Mouse (Mus musculus) testis, adult 2 months (tissue): ENCODE measurements around the gene Tacc3. TPM values are rescaled to one million over a fixed set of nuclear protein-coding genes. Genes with fewer than 3 reads are reported as not detected.
A peak's percentile ranks its signal among the peaks of the same experiment; 100 is the strongest.

Experiments
- H3K27ac ChIP-seq: fragments of 200-500 bp; 2 replicates; pipeline ENCODE4 v1.5.1; 2012; ENCODE audit warnings: low read depth, low read length; ENCODE audit not compliant: control insufficient read depth, insufficient read depth
- H3K27me3 ChIP-seq: fragments of 200-500 bp; 2 replicates; pipeline ENCODE4 v1.6.1; 2012; ENCODE audit warnings: mild to moderate bottlenecking, low read length, moderate library complexity; ENCODE audit not compliant: control insufficient read depth, insufficient read depth
- H3K36me3 ChIP-seq: fragments of 200-500 bp; 2 replicates; pipeline ENCODE4 v1.6.1; 2012; ENCODE audit warnings: mild to moderate bottlenecking, low read length; ENCODE audit not compliant: control insufficient read depth, insufficient read depth
- H3K4me1 ChIP-seq: fragments of 200-500 bp; 2 replicates; pipeline ENCODE4 v1.6.1; 2012; ENCODE audit warnings: low read length; ENCODE audit not compliant: control insufficient read depth, insufficient read depth
- H3K4me3 ChIP-seq: fragments of 200-500 bp; 2 replicates; pipeline ENCODE4 v1.5.1; 2012; ENCODE audit warnings: low read depth, mild to moderate bottlenecking, low read length, moderate library complexity, mixed read lengths; ENCODE audit not compliant: control insufficient read depth
- CTCF ChIP-seq: fragments of 200-500 bp; IDR thresholded peaks from 2 replicates; pipeline ENCODE4 v1.5.1; 2012; ENCODE audit warnings: low read depth, mild to moderate bottlenecking, inconsistent platforms, low read length, moderate library complexity; ENCODE audit not compliant: control insufficient read depth, insufficient read depth, insufficient replicate concordance
- POLR2A ChIP-seq: fragments of 200-500 bp; IDR thresholded peaks from 2 replicates; pipeline ENCODE4 v1.6.1; 2012; ENCODE audit warnings: low read depth, mild to moderate bottlenecking, inconsistent platforms, low read length, moderate library complexity; ENCODE audit not compliant: control insufficient read depth
- polyA plus RNA-seq: library from polyadenylated mRNA; depleted of rRNA; stranded (reverse); fragments of >200 nt; gene quantifications from 2 replicates; pipeline ENCODE4 v1.2.3, GENCODE M21; 2012

The Tacc3 gene
- polyA plus RNA-seq, 1 experiment = 42.8 TPM

DNA sequence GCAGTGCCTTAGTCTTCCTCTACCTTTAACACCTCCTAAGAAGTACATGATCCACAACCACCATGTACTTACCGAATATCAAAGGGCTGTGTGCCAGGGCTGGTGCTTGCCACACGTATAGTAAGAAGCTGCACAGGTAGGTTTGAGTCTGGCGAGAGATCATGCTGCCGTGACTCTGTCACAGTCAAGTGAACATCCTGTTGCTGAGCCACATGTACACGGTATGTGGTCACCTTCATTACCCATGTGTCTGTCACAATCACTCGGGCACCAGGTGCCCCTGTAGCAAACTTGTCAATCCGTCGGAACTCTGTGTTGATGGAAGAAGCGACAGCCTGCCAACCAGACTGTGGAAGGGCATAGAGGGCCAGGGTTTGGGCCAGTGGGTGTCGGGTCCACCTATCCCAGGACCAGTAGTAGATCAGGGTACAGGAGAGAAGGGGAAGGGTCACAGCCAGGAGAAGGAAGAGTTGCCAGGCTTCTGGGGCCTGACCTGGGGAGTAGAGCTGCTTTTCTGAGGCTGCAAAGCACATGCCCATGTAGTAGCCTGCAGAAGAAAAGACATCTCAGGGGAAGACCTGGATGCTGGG, 2.6 kb upstream of the Tacc3 start:
- Histone ChIP-seq H3K4me1 (peaks cover 10% of the 10 kb centered on the region), H3K27me3 (no peaks in the 10 kb centered on the region), H3K27ac (no peak overlapping the region), H3K36me3 (no peaks in the 10 kb centered on the region; the same call in none of the 2 replicates), H3K4me3 (peak overlapping the region; percentile 18)
- no peak for TF ChIP-seq CTCF
- TF ChIP-seq POLR2A = no peak

DNA sequence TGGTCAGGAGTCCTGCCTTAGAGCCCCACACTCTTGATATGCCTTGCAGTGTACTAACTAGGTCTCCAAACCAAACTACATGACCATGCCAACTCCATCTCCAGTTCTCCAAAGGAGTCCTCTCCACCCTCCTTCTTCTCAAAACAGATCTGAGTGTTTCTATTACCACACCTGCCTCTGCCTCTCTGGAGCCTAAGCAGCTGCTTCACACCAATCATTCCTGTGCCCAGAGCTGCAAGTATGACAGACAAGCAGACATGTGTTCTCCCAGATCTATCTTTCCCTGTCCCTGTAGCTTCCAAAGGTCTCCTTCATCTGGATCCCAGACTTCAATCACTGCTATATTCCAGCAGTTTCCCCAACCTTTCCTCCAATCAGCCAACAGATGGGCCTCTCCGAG, 1.2 kb upstream of the Tacc3 start:
- peaks cover 10% of the 10 kb centered on the region for H3K4me1 ChIP-seq
- peak overlapping the region; percentile 94 for H3K4me3 ChIP-seq
- peaks cover 4% of the 10 kb centered on the region for H3K36me3 ChIP-seq
- TF ChIP-seq POLR2A (no peak), CTCF (no peak)
- peak overlapping the region; percentile 99 for H3K27ac ChIP-seq
- no peaks in the 10 kb centered on the region for H3K27me3 ChIP-seq

DNA sequence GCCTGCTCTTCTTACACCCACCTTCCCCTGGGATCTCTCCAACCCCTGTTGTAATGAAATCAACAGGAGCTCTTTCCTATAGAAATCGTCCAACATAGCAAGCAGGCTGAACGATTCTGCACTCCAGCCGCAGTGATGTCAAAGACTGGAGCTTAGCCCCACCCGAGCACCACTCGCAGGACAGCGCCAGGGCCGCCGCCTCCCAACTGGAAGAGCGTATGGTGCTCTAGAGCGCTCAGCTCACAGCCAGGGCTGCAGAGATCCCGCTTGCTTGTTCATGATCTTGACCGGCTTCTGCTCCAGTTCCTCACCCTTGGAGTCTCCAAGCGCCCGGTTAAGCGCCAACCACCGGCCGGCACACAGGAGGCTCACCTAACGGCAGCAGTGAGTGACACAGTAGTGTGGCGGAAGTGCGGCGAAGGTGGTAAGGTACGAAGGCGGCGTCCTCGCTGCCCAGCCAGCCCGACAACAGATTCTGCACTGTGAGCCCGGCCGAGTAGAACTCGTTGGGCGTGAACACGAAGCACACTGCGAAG, 609 bp upstream of the Tacc3 start:
- Histone ChIP-seq H3K4me1 (peaks cover 10% of the 10 kb centered on the region), H3K27me3 (no peaks in the 10 kb centered on the region), H3K36me3 (peaks cover 4% of the 10 kb centered on the region), H3K4me3 (peak overlapping the region; percentile 94), H3K27ac (peak overlapping the region; percentile 99)
- TF ChIP-seq CTCF = no peak
- TF ChIP-seq POLR2A = no peak

DNA sequence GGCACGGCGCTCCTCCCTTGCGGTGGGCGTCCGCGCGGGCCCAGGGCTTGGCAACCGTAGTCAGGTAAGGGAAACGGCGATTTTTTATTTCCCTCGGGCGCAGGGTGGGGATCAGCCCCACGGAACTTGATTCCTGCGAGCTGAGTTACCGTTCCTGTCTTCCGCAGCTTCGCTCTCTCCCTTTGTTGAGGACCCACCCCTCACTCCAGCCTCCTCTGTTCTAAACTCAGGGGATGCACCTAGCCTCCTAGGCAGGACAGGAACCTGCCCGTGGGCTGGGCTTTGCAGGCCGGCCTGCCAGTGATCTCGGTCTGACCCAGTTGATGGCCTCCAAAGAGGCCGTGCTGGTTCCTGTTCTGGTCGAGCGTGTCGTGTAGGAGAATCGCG, 729 bp downstream of the Tacc3 start:
- H3K27me3 ChIP-seq = no peaks in the 10 kb centered on the region
- H3K36me3 ChIP-seq = peaks cover 8% of the 10 kb centered on the region
- TF ChIP-seq CTCF = no peak
- TF ChIP-seq POLR2A = no peak

DNA sequence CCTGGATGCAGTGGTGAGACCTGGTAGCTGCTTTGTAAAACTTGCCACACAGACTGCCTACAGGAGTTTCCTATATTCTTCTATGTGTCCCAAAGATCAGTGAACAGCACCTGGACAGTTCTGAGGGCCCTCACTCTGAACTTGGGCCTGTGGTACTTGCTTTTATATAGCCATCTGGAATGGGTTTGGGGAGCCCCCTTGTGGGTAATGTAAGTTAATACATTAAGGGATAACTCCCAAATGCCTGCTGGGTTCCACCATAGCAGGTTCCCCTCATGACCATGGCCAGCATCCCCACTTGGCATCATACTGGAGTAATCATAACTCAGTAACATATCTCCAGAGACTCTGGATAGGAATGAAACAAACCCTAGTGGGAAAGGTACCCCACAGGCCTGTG, 10.3 kb downstream of the Tacc3 start:
- H3K4me3 ChIP-seq = no peak overlapping the region
- TF ChIP-seq POLR2A (no peak), CTCF (no peak)
- H3K36me3 ChIP-seq = peaks cover 9% of the 10 kb centered on the region
- H3K27ac ChIP-seq = no peak overlapping the region
- H3K4me1 ChIP-seq = no peaks in the 10 kb centered on the region
- no peaks in the 10 kb centered on the region for H3K27me3 ChIP-seq

More for the DNA sequence above, 729 bp downstream of the Tacc3 start:
- Histone ChIP-seq H3K4me3 (peak overlapping the region; percentile 94), H3K4me1 (peaks cover 7% of the 10 kb centered on the region), H3K27ac (peak overlapping the region; percentile 99)

DNA sequence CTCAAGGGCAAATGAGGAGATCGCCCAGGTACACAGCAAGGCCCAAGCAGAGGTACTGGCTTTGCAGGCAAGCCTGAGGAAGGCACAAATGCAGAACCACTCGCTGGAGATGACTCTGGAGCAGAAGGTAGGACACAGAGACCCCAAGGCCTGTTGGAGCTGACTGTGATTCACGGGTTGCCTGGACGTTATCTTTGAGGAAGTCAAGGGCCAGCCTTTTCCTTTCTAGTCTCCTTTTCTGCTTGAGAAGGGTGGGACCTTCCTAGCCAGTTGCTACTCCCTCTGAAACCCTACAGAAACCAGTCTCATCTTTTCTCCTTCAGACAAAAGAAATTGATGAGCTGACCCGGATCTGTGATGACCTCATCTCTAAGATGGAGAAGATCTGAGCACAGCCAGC, 13.7 kb downstream of the Tacc3 start:
- Histone ChIP-seq H3K36me3 (peaks cover 8% of the 10 kb centered on the region), H3K4me1 (no peaks in the 10 kb centered on the region), H3K27me3 (no peaks in the 10 kb centered on the region), H3K27ac (no peak overlapping the region), H3K4me3 (no peak overlapping the region)
- no peak for TF ChIP-seq POLR2A
- no peak for TF ChIP-seq CTCF

DNA sequence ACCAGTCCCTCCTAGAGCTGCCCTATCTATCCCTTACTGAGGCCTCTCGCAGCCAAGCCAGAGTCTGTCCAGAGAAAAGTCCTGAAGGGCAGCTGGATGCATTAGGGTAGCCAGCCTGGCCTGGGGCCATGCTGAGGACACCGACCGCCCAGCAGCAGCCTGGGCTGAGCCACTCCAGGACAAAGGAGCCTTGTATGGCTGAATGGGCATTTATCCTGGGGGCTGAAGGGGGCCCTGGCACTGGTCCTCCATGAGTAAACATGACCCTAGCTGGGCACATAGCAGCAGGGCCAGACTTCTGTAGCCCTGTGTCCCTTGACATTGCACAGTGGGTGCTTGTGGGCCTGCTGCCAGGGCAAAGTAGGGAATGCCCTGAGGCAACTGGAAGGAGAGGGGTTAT, 16.5 kb downstream of the Tacc3 start:
- no peaks in the 10 kb centered on the region for H3K27me3 ChIP-seq
- no peak overlapping the region for H3K27ac ChIP-seq
- TF ChIP-seq POLR2A = no peak
- TF ChIP-seq CTCF = no peak
- H3K36me3 ChIP-seq = peaks cover 4% of the 10 kb centered on the region
- no peaks in the 10 kb centered on the region for H3K4me1 ChIP-seq
- H3K4me3 ChIP-seq = no peak overlapping the region

DNA sequence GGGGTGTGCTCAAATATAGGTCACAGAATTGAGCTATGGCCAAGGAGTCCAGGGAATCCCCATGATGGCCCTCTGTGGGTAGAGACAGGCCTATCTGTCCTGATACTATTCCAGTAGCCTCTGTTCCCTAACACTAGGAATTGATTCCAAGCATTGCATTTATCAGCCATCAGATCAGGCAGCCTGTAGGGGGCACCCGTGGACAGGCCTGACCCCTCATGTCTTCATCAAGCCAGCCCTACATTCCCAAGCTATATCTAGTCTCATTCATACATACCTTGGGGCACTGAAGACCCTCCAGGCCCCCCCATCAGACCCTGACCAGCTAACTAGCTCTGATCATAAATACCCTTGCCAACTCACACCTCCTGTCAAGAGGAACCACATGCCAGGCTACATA, 18.0 kb downstream of the Tacc3 start:
- no peaks in the 10 kb centered on the region; the same call in 1 of the 2 replicates for H3K4me1 ChIP-seq
- H3K27me3 ChIP-seq = no peaks in the 10 kb centered on the region
- H3K36me3 ChIP-seq = peaks cover 2% of the 10 kb centered on the region
- no peak overlapping the region for H3K4me3 ChIP-seq
- H3K27ac ChIP-seq = no peak overlapping the region
- TF ChIP-seq CTCF (peak; percentile 33; the same call in 1 of the 2 replicates), POLR2A (no peak)
